Mouse (Mus musculus) kidney, adult 11 months (tissue): Measurements from ENCODE around the gene Ano10.
A peak's percentile ranks its signal among the peaks of the same experiment; 100 is the strongest.
"Not testable (repeated sequence)": the region's sequence is repeated elsewhere in the genome, so short reads cannot be mapped to it uniquely, and the experiment has no call there.

Experiments used
- DNase-seq: peaks from one replicate; pipeline ENCODE4 v3.0.0; 2022

Ano10 gene

DNA sequence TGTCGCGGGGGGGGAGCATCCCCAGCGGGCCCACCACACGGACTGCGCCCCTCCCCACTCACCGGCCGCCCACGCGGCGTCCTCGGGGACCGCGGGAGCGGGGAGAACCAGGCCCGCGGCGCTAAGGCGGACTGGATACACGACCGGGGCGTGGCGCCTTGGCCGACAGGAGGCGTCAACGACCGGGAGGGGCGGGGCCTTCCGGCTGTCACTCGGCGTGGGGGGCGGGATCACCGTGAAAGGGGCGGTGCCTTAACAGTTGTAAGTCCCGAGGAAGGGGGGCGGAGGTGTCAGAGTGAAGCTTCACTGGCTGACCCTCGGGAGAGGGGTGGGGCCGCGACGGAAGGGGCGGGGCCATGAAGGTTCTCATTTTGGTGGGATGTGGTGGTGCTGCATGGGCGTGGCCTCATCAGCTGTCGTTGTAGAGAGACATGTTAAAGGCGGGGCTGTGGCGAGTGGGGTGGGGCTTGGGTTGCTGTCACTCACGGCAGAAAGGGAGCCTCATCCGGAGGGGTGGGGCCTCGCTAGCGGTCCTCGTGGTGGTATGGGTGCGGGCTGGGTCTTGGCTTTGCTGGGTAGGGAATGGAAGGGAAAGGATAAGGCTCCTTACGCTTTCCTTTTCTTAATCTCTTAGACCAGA, at the start of gene Ano10:
Ano10 (minus strand) TSS at position 182 of the 640 bp plus-strand sequence.
- peak; percentile 99 for DNase-seq

DNA sequence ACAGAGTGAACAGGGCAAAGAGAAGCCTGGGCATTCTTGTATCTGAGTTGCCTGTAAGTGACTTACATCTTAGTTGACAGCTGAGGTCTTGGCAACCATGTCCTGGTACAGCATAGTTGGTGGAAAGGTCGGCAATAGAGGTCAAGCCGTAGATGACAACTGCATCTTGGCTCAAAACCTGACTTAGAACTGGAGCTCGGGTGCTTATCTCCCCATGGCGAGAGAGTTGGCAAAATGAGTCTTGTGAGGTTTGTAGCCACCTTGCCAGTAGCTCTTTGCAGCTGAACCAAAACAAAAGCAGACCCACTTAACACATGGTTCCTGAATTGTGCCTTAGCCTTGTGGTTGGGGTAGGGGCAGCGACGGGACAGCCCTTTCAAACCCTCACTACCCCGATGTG, 49.2 kb upstream of the Ano10 start:
- DNase-seq = no peak

DNA sequence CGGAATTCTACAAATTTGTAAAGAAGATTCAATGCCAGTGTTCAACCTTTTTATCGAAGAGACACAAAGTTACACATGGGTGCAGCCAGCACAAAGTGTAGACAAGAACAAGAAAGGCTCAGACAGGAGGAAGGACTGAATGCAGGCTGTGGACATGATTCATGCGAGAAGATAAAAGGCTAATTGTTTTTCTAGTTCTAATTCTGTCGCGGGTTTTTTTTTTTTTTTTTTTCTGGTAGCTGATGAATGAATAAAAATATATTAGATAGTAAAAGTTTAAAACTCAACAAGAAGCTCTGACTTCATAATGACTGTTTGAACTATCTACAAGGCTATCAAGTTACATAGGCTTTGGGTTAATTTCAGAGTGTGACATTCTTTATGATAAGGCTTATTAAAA, 45.7 kb upstream of the Ano10 start:
- no peak for DNase-seq

DNA sequence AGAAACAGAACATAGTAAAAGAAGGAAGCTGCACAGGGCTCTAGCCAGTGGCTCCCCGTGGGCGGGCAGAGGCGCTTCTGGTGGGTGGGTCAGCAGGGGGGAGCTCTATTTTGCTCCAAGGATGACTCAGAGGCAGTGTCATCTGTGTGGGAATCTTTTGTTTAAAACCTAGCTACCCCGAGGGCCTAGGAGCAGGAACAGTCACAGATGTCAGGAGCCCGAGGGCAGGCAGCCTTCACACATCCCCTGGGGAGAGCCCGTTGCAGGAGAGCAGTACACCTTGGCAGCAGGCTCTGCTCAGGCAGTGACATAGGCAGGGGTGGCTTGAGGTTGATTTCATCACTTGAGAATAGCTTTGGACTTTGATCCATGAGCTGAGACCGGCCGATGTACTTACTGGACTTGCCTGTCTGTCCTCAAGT, 43.3 kb upstream of the Ano10 start:
- DNase-seq = peak; percentile 82

DNA sequence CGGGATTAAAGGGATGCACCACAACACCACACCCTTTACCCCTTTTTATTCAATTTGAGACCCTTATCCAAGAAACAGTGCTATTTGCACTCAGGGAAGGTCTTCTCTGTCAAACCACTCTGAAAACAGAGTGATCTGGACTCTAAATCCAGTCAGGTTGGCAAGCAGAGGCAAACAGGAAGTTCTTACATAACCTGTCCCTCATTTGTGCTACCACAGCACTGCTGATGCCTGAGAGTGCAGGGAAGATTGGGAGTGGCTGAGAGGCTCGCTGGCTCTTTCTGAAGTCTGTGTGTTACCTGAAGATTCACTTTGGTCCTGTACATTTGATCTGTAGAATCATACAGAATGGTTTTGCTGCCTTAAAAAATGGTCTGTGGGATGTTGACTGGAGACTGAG, 42.5 kb upstream of the Ano10 start:
- DNase-seq = peak; percentile 54

DNA sequence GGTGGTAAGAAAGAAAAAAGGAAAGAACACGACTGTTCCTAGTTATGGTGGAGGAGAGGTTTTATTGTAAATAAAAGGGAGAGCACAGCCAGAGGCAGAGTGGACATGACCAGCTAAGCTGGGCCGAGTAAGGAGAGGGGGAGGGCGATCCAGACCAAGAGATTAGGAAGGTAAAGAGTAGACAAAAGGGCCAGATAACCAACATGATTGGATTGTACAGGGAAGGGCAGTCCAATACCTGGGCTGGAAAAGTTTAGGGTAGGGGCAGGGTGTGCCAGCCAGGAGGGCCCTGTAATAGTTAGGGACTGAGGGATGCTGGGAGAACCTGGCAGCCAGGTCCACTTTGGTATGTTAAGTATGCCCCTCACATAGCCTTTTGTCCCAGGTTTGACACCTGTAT, 34.0 kb upstream of the Ano10 start:
- DNase-seq = no peak

DNA sequence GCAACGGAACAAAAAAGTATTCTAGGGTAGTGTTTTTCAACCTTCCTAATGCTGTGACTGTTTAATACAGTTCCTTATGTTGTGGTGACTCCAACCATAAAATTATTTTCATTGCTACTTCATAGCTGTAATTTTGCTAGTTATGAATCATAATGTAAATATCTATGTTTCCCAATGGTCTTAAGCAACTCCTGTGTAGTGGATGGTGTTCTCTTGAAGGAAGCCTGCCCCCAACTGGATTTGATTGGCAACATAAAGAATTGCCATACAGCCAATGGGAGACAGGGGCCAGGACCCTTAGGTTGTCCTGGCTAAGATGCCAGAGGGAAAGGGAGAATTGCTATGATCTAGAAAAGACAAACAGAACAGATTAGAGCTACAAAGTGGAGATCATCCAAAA, 31.8 kb upstream of the Ano10 start:
- no peak for DNase-seq

DNA sequence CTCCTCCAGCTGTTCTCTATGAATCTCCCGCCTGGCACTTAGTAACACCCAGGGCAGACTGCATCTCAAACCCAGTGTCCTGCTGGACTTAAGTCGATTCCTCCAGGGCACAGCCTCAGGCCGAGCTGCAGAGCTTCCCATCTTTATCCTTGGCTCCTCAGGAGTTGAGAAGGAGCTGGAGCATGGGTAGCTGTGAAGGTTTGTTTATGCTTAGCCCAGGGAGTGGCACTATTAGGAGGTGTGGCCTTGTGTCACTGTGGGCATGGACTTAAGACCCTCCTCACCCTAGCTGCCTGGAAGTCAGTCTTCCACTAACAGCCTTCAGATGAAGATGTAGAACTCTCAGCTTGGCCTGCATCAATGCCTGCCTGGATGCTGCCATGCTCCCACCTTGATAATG, 28.1 kb upstream of the Ano10 start:
- no peak for DNase-seq

DNA sequence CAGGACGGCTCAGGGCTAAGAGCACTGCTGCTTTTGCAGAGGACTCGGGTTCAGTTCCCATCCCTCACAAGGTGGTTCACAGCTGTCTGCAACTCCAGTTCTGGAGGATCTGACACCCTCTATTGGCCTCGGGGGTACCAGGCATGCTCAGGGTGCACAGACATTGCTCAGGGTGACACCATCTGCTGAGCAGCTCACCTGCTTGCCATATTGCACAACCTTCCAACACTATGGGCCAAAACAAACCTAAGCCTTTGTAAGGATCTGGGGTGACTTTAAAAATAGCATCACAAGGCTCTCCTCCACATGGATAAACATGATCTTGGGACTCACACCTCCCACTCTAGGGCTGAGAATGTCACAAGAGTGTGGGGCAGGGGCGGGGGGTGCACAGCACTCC, 26.4 kb upstream of the Ano10 start:
- DNase-seq = no peak

DNA sequence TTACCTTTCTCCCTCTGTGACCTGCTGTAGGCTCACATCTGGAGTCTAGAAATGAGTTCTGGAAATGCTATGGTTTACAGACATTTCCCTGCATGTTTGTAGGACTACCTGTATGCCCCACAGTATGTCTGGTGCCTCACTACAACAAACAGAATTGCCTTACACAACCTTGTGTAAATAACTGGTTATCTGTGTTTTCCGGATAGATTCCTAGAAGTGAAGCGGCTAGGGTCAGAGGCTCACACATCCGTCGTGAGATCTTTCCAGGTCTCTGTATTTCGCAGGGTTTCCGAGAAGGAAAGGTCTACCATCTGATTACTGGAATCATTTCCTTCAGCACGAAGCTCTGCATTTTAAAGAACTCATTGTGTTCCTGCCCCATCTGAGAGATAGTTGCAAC, 22.3 kb upstream of the Ano10 start:
- DNase-seq = no peak

DNA sequence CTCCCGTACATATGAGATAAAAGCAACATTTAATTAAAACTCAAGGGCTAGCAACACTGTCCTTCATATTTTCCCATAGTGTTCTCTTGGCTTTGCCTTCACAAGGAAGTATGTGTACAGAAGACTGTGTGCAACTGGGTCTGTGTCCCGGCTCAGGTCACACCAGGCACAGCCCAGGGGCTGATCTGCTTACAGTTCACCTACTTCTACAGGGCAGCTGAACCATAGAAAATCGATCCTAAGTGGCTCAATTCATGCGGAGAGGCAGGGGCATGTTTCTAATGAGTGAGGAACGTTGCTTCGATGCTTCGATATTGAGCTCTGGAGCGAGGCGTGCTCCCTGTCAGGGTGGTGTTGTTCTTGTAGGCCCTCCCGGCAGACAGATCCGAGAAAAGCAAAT, 21.3 kb upstream of the Ano10 start:
- no peak for DNase-seq

DNA sequence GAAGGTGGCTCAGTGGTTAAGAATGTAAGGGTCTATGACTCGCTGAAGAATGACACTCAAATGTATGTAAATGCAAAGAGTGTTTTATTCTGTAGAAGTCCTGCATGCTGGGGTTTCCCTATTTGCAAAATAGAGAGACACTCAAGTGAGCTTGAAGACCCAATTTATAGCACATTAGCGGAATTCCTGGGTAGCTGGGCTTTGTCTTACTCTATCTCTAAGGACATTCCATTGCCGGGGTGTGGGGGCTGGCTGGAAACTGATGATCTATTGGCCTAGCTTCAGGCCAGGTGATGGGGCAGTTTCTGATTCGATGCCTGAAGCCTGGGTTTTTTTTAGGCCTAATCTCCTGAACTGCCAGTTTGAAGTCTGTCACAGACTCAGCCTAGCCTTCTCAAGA, 20.7 kb upstream of the Ano10 start:
- DNase-seq = no peak

DNA sequence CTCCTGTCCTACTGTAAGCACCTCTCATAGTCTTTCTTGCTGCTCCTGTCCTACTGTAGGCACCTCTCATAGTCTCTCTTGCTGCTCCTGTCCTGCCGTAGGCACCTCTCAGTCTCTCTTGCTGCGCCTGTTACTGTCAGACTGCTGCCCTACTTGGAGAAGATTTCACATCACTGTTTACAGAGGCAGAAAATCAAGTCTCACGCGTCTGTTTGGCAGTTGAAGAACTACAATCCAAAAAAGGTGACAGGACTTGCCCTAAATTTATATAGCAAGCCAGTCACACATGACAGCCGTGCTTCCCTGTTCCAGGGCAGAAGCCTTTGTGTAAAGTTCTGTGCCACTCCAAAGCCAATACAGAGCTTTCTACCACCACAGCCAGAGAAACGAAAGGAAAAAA, 20.2 kb upstream of the Ano10 start:
- no peak for DNase-seq

DNA sequence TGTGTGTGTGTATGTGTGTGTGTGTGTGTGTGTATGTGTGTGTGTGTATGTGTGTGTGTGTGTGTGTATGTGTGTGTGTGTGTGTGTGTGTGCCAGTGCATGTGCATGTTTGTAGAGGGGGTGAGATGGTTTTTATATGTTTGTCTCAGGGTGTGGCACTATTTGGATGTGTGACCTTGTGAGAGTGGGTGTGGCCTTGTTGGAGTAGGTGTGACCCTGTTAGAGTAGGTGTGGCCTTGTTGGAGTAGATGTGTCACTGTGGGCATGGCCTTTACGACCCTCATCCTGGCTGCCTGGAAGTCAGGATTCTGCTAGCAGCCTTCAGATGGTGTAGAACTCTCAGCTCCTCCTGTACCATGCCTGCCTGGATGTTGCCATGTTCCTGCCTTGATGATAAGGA, 18.9 kb upstream of the Ano10 start:
- not testable (repeated sequence) for DNase-seq

DNA sequence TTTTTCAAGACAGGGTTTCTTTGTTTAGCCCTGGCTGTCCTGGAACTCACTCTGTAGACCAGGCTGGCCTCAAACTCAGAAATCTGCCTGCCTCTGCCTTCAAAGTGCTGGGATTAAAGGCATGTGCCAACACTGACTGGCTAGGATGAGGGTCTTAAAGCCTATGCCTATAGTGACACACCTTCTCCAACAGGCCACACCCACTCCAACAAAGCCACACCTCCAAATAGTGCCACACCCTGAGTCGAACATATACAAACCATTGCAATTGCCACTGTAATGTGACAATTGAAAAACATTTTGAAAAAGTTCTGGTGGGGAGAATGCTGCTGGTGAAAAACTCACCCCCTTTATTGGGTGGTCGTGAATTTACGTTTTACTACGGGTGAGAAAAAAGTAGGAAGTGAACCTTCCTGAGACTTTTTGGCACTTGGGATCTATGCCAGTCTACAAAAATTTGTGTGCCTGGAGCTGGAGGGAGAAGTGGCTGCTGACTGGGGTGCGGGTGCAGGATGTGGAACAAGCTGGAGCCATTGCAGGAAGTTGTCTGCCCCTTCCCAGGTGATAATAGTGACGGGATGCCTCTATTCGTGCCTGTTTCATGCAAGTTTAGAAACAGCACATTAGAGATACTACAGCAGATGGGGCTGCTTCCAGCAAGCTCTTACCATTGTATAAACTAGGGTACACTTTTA, 18.2 kb upstream of the Ano10 start:
- DNase-seq = no peak

DNA sequence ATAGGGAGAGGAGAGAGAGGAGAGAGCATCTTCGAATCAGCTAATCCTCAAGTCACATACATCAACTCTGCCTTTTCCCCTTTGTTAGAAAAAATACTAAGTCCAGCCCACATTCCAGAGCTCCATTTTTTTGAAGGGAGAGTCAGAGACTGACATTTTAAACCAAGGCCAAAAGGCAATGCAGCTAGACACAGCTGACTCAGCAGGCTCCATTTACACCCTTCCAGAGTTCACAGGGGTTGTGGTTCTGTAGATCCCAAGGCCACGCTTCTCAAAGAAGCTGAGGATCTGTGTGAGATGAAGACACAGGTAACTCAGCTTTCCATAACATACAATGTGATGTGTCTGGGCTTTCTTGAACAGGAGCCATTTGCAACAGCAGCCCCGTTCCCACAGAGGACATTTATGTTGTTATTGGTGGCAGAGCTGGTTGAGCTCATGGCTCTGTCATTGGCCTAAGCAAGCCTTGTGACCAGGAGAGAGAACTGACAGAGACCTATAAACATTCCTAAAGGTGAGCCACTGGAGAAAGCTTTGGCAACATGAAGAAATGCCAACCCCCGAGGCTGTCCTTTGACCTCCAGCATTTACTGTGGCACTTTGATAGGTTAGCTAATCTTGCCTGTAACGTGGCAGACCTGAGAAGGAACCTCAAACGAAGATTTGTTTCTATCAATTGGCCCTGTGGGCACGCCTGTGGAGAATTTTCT, 17.0 kb upstream of the Ano10 start:
- DNase-seq = peak; percentile 64

DNA sequence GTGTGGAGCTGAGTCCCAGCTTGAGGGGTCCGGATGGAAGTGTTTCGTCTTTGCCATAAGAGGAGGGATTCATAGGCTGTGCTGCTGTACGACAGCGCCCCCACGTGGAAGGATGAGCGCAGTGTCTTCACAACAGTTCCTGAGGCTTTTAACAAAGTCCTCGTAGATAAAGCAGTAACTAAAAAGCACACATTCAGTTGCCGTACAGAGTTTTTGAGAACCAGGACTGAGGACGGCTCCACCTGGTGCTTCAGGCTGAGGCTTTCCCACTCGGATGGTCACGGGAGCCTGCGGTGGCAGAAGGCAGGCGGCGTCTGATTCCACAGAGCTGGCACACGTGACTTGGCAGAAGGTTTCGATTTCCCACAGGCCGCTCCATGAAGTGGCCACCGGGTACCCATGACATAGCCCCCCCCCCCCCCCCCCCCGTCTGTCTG, 16.4 kb upstream of the Ano10 start:
- DNase-seq = peak; percentile 81

DNA sequence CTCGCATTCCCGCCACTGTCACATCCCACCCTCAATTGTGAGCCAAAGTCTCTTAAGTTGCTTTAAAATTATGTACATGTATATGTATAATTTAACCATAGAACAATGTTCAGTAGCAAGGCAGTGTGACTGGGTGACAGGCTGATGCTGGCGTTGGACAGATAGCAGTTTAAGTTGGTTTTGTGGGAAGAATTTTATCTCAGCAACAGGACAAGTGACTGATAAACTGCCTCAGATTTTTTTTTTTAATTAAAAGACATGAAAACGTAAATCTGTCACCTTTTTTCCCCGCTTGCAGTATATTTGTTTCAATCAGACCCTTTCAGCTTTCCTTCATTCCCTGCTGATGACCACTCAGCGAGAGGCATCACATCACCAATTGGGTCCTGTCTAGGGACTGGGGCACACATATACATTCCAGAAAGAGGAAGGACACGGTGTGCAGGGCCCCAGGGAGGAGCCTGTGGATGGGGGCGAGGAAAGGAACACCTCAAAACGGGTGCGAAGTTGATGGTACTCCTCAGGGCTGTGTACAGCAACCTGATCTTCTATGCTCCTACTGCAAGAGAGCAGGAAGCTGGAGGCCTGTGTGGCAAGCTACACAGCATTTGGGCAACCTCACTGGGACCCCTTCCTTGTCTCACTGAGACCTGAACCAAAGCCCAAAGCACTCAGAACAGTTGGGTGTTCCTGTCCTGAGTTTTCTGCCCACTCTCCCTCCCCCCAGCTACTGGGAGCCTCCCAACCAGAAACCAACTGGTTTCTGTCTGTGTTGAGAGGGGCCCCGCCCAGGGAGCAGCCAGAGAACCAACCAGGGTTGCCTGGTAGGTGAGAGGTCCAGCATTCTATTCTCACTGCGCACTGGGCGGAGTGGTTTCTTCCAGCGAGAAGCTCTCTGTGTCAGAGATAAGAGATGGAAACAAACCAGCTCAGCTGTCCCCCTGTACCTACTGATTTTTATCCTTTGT, 15.1 kb upstream of the Ano10 start:
- no peak for DNase-seq

DNA sequence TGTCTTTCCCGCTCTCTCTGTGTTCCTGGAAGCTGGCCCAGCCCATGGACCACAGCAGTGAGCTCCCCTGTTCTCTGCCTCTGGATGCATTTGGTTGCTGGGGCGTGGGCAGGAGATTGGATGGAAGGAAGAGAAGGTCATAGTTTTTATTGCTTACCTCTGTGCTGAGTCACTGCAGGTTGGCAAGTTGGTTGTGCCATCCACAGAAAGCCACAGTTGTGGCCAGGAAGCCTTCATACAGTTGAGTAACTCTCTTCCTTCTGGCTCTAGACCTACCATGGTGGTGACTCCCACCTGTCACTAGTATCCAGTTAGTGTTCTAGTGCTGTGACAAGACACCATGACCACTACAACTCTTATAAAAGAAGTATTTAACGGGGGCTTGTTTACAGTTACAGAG, 11.1 kb upstream of the Ano10 start:
- no peak for DNase-seq

DNA sequence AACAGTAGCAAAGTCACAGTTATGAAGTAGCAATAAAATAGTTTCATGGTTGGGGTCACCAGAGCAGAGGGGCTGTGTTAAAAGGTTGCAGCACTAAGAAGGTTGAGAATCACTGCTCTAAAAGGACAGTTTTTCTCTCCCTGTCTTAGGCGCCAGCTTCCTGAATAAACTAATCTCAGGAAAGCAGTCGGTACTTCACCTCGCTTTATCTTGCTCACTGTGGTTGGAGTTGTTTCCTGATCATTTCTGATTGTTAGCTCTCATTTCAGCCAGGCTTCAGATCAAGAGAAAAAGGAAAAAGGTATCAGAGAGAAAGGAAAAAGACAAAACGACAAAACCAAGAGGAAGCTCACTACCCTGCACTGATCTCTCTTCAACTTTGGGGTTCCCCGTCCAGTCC, 1.9 kb upstream of the Ano10 start:
- DNase-seq = no peak

DNA sequence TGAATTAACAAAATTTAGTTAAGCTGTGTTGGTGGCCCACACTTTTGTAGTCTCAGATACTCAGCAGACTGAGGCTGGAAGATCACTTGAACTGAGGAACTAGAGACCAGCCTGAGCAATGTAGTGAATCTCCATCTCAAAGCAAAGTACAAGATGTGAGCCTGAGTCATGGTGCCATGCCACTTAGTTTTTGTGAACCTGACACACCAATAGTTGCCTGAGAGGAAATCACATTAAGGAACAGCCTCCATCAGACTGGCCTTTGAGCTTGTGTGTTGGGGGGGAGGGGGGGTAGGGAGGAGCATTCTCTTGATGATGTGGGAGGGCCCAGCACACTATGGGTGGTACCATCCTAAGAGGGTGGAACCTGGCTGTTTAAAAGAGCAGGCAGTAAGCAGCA, 1.2 kb upstream of the Ano10 start:
- no peak for DNase-seq

DNA sequence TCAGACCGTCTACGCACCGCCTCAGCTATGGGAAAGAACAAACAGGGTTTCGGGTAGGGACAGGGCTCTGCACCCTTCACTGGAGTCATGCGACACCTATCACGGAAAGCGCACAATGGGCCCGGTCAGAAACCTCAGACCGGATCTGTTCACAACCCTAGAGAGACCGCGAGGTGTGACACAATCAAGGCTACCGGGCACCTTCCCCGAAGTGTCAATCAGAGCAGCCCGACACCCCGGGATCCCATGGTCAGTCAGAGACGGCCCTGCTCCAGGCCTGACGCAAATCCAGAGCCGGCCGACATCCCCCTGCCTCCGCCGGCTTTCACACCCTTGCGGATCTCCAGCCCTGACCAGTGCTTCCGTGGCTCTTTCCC, 370 bp downstream of the Ano10 start:
- DNase-seq = no peak

DNA sequence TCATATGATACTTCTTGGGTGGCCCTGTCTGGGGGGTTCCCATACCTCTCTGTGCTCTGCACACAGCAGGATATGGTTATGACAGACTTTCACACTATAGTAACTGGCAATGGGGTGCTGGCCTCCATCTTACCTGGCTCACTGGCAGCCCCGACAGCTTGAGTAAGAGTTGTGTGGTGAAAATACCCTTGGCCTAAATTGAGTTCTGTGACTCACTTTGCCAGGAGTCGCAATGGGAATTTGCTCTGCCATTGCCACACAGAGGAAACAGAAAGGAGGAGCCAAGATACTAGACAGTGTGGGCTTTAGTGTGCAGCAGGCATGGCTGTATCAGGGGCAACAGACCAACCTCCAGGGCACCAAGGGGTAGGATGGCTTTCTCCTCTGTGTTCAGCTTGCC, 4.0 kb downstream of the Ano10 start:
- no peak for DNase-seq
